Mouse (Mus musculus): ENCODE data around the gene Traf6. TPM values are rescaled to one million over a fixed set of nuclear protein-coding genes. Genes with fewer than 3 reads are reported as not detected.

Traf6 gene
- polyA plus RNA-seq, 1 experiment, result 11.8 TPM

GRCm38 (mm10) chr2:101690252-101690827 is 12.1 kb downstream of the Traf6 start:
- no peaks in the 10 kb centered on the region for H3K4me1 ChIP-seq (ENCODE audit: control insufficient read depth, insufficient read depth, low read length)
- no peak for TF ChIP-seq POLR2A (IDR thresholded peaks at IDR 0.05; ENCODE audit: low read depth, low read length)
- no peak for TF ChIP-seq CTCF (IDR thresholded peaks at IDR 0.05; ENCODE audit: borderline replicate concordance, insufficient read depth, low read length)
- no peak overlapping the region for H3K27ac ChIP-seq (ENCODE audit: insufficient read depth, low read length)
- H3K4me3 ChIP-seq (ENCODE audit: insufficient read depth, low read length), result no peak overlapping the region

- H3K4me1 ChIP-seq (ENCODE audit: control insufficient read depth, insufficient read depth, low read length), result no peaks in the 10 kb centered on the region
- H3K27ac ChIP-seq (ENCODE audit: insufficient read depth, low read length), result no peak overlapping the region
- H3K4me3 ChIP-seq (ENCODE audit: insufficient read depth, low read length), result no peak overlapping the region
- TF ChIP-seq POLR2A (IDR thresholded peaks at IDR 0.05; ENCODE audit: low read depth, low read length), result no peak
Measured at GRCm38 (mm10) chr2:101693043-101693442, 14.8 kb downstream of the Traf6 start.

GRCm38 (mm10) chr2:101693577-101694215 is 15.5 kb downstream of the Traf6 start:
- no peak overlapping the region for H3K27ac ChIP-seq (ENCODE audit: insufficient read depth, low read length)
- TF ChIP-seq POLR2A (IDR thresholded peaks at IDR 0.05; ENCODE audit: low read depth, low read length) (no peak), CTCF (IDR thresholded peaks at IDR 0.05; ENCODE audit: borderline replicate concordance, insufficient read depth, low read length) (no peak)
- no peaks in the 10 kb centered on the region for H3K4me1 ChIP-seq (ENCODE audit: control insufficient read depth, insufficient read depth, low read length)
- no peak overlapping the region for H3K4me3 ChIP-seq (ENCODE audit: insufficient read depth, low read length)

- H3K4me1 ChIP-seq (ENCODE audit: control insufficient read depth, insufficient read depth, low read length), result no peaks in the 10 kb centered on the region
- TF ChIP-seq CTCF (IDR thresholded peaks at IDR 0.05; ENCODE audit: borderline replicate concordance, insufficient read depth, low read length), result no peak
- no peak for TF ChIP-seq POLR2A (IDR thresholded peaks at IDR 0.05; ENCODE audit: low read depth, low read length)
- H3K4me3 ChIP-seq (ENCODE audit: insufficient read depth, low read length), result no peak overlapping the region
- no peak overlapping the region for H3K27ac ChIP-seq (ENCODE audit: insufficient read depth, low read length)
Measured at GRCm38 (mm10) chr2:101695584-101695983, 17.4 kb downstream of the Traf6 start.

- Histone ChIP-seq H3K4me3 (ENCODE audit: insufficient read depth, low read length) (no peak overlapping the region), H3K4me1 (ENCODE audit: control insufficient read depth, insufficient read depth, low read length) (no peaks in the 10 kb centered on the region), H3K27ac (ENCODE audit: insufficient read depth, low read length) (no peak overlapping the region)
- no peak for TF ChIP-seq CTCF (IDR thresholded peaks at IDR 0.05; ENCODE audit: borderline replicate concordance, insufficient read depth, low read length)
- no peak for TF ChIP-seq POLR2A (IDR thresholded peaks at IDR 0.05; ENCODE audit: low read depth, low read length)
Measured at GRCm38 (mm10) chr2:101699284-101699683, 21.1 kb downstream of the Traf6 start.

GRCm38 (mm10) chr2:101705941-101706485 is 27.8 kb downstream of the Traf6 start:
- no peak overlapping the region for H3K4me3 ChIP-seq (ENCODE audit: insufficient read depth, low read length)
- TF ChIP-seq CTCF (IDR thresholded peaks at IDR 0.05; ENCODE audit: borderline replicate concordance, insufficient read depth, low read length) (no peak), POLR2A (IDR thresholded peaks at IDR 0.05; ENCODE audit: low read depth, low read length) (no peak)
- no peak overlapping the region for H3K27ac ChIP-seq (ENCODE audit: insufficient read depth, low read length)
- H3K4me1 ChIP-seq (ENCODE audit: control insufficient read depth, insufficient read depth, low read length), result no peaks in the 10 kb centered on the region

GRCm38 (mm10) chr2:101711608-101712007 is 33.4 kb downstream of the Traf6 start:
- H3K27ac ChIP-seq (ENCODE audit: insufficient read depth, low read length), result no peak overlapping the region
- H3K4me1 ChIP-seq (ENCODE audit: control insufficient read depth, insufficient read depth, low read length), result no peaks in the 10 kb centered on the region
- no peak for TF ChIP-seq POLR2A (IDR thresholded peaks at IDR 0.05; ENCODE audit: low read depth, low read length)
- no peak for TF ChIP-seq CTCF (IDR thresholded peaks at IDR 0.05; ENCODE audit: borderline replicate concordance, insufficient read depth, low read length)
- H3K4me3 ChIP-seq (ENCODE audit: insufficient read depth, low read length), result no peak overlapping the region

- no peak overlapping the region for H3K27ac ChIP-seq (ENCODE audit: insufficient read depth, low read length)
- no peak overlapping the region for H3K4me3 ChIP-seq (ENCODE audit: insufficient read depth, low read length)
- TF ChIP-seq CTCF (IDR thresholded peaks at IDR 0.05; ENCODE audit: borderline replicate concordance, insufficient read depth, low read length) (no peak), POLR2A (IDR thresholded peaks at IDR 0.05; ENCODE audit: low read depth, low read length) (no peak)
- H3K4me1 ChIP-seq (ENCODE audit: control insufficient read depth, insufficient read depth, low read length), result no peaks in the 10 kb centered on the region
Measured at GRCm38 (mm10) chr2:101715650-101716323, 37.6 kb downstream of the Traf6 start.

- H3K4me3 ChIP-seq (ENCODE audit: insufficient read depth, low read length), result no peak overlapping the region
- TF ChIP-seq CTCF (IDR thresholded peaks at IDR 0.05; ENCODE audit: borderline replicate concordance, insufficient read depth, low read length) (no peak), POLR2A (IDR thresholded peaks at IDR 0.05; ENCODE audit: low read depth, low read length) (no peak)
- H3K27ac ChIP-seq (ENCODE audit: insufficient read depth, low read length), result no peak overlapping the region
- no peaks in the 10 kb centered on the region for H3K4me1 ChIP-seq (ENCODE audit: control insufficient read depth, insufficient read depth, low read length)
Measured at GRCm38 (mm10) chr2:101717162-101717561, 38.9 kb downstream of the Traf6 start.

- H3K4me1 ChIP-seq (ENCODE audit: control insufficient read depth, insufficient read depth, low read length), result 0 out of 2 replicates have a peak, but pooled peaks cover 4% of the 10 kb centered on the region
- H3K4me3 ChIP-seq (ENCODE audit: insufficient read depth, low read length), result no peak overlapping the region
- TF ChIP-seq POLR2A (IDR thresholded peaks at IDR 0.05; ENCODE audit: low read depth, low read length) (no peak), CTCF (IDR thresholded peaks at IDR 0.05; ENCODE audit: borderline replicate concordance, insufficient read depth, low read length) (no peak)
- no peak overlapping the region for H3K27ac ChIP-seq (ENCODE audit: insufficient read depth, low read length)
Measured at GRCm38 (mm10) chr2:101721835-101722234, 43.6 kb downstream of the Traf6 start.

Data from embryonic fibroblast, embryonic 13.5 days (primary cell).